Mouse (Mus musculus) kidney, postnatal 14 days (tissue): Measurements from ENCODE around the gene 1700012A03Rik.

Experiments used
- DNase-seq: peaks from one replicate; pipeline ENCODE4 v3.0.0; 2022; ENCODE audit warnings: mixed read lengths

The 1700012A03Rik gene

DNA sequence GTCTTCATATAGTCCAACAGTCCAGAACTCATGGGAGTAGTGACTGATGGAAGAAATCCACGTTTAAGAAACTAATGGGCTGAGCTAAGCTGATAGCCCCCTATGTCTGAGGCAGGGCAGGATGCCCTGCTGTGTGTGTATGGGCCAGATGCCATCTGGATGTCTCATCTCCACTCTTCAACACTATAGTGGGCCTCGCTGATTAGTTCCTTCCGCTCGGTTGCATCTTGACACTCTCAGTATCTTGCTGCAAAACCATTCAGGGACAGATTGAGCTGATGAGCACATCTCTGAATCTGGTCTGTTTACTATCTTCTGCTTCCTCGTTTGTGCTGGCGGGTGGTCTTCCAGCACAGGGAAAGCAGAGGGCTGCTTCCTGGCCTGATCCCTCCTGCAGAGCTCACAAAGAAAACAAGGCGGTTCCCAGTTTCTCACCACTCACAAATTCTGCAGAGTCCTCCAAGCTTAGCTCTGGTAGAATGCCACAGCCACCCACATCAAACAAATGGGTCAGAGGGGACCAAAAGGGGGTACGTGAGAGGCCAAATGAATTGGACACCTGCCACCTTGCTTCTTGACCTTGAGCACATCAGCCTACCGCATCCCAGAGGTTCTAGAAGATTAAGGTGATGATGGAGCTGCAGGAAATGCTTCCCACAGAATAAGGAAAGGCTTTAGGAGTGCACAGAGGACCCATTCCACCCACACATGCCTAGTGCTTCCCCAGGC is 55.7 kb downstream of the 1700012A03Rik start:
- DNase-seq = no peak
